Mouse (Mus musculus) liver, embryonic 16.5 days (tissue): ENCODE results near the gene Cyp2w1. TPM values are rescaled to one million over a fixed set of nuclear protein-coding genes. Genes with fewer than 3 reads are reported as not detected.

Experiments
- ATAC-seq: fragments of 200-750 bp; cut with Nextera tagmentation; 2 replicates; pipeline ENCODE4 v1.8.0; 2017; ENCODE audit warnings: low read depth, mild to moderate bottlenecking, moderate number of reproducible peaks, moderate library complexity
- H3K27ac ChIP-seq: fragments of 300-500 bp; sonication (generic); 2 replicates; pipeline ENCODE4 v1.5.1; 2014; ENCODE audit warnings: mild to moderate bottlenecking, low read length
- H3K27me3 ChIP-seq: fragments of 300-500 bp; sonication (generic); 2 replicates; pipeline ENCODE4 v1.6.1; 2014; ENCODE audit warnings: low read depth, low read length, mixed read lengths; ENCODE audit not compliant: control insufficient read depth, insufficient read depth
- H3K36me3 ChIP-seq: fragments of 300-500 bp; sonication (generic); 2 replicates; pipeline ENCODE4 v1.6.1; 2014; ENCODE audit warnings: mild to moderate bottlenecking; ENCODE audit not compliant: control insufficient read depth, insufficient read depth
- H3K4me1 ChIP-seq: fragments of 300-500 bp; sonication (generic); 2 replicates; pipeline ENCODE4 v1.6.1; 2014; ENCODE audit warnings: low read depth, low read length, mixed read lengths; ENCODE audit not compliant: control insufficient read depth
- H3K4me2 ChIP-seq: fragments of 300-500 bp; sonication (generic); 2 replicates; pipeline ENCODE4 v1.6.1; 2014; ENCODE audit warnings: low read depth, low read length, mixed read lengths
- H3K4me3 ChIP-seq: fragments of 300-500 bp; sonication (generic); 2 replicates; pipeline ENCODE4 v1.5.1; 2014; ENCODE audit warnings: low read depth, mild to moderate bottlenecking, low read length
- H3K9ac ChIP-seq: fragments of 300-500 bp; sonication (generic); 2 replicates; pipeline ENCODE4 v1.6.1; 2014; ENCODE audit warnings: low read depth, low read length
- H3K9me3 ChIP-seq: fragments of 300-500 bp; sonication (generic); replicated peaks from 2 replicates; pipeline ENCODE4 v1.6.1; 2016; ENCODE audit warnings: low read length; ENCODE audit not compliant: control insufficient read depth
- WGBS: fragments of 180-500 bp; shearing (Covaris S2); extraction: QIAGEN DNeasy Blood & Tissue Kit; methylation state at CpG from one replicate; pipeline ENCODE4 v1.1.7; 2014; ENCODE audit not compliant: insufficient replicate concordance; 5-methylcytosine and 5-hydroxymethylcytosine counted together
- polyA plus RNA-seq: library from polyadenylated mRNA; unstranded; fragments of >200 nt; fragmentation: Nextera tagmentation; extraction: Ambion mirVana; gene quantifications from 2 replicates; pipeline ENCODE4 v1.2.1, GENCODE M21; 2015

Gene Cyp2w1
- polyA plus RNA-seq, 1 experiment from 2014 or later = 0.42 TPM

GRCm38 (mm10) chr5:139374841-139375240 lies 22.4 kb downstream of the Cyp2w1 start:
- peaks cover 84% of the 10 kb centered on the region for H3K4me1 ChIP-seq
- 62% methylated on average over 2 of the region's 2 CpGs for WGBS
- no peak for ATAC-seq

GRCm38 (mm10) chr5:139377468-139378270 lies 25.3 kb downstream of the Cyp2w1 start, which contains the start of gene Gpr146:
Gene Gpr146, plus strand, starts transcription at chr5:139377697.
- H3K4me3 ChIP-seq = peak within 1 kb of the TSS; percentile 5; the same call in 1 of the 2 replicates
- ATAC-seq = peak; percentile 12
- H3K9ac ChIP-seq = peak within 1 kb of the TSS; percentile 54
- no peaks in the 10 kb centered on the region for H3K9me3 ChIP-seq
- peak within 1 kb of the TSS; percentile 96 for H3K4me2 ChIP-seq
- WGBS = 23% methylated on average over 18 of the region's 18 CpGs
- H3K27me3 ChIP-seq = no peaks in the 10 kb centered on the region
- H3K27ac ChIP-seq = peak within 1 kb of the TSS; percentile 100
- H3K36me3 ChIP-seq = no peaks in the 10 kb centered on the region
- H3K4me1 ChIP-seq = peaks cover 75% of the 10 kb centered on the region

More at GRCm38 (mm10) chr5:139374841-139375240, 22.4 kb downstream of the Cyp2w1 start:
- Histone ChIP-seq H3K27me3 (no peaks in the 10 kb centered on the region), H3K4me3 (no peak overlapping the region), H3K4me2 (no peak overlapping the region), H3K27ac (peak overlapping the region; percentile 39; the same call in 1 of the 2 replicates), H3K36me3 (no peaks in the 10 kb centered on the region), H3K9ac (no peak overlapping the region), H3K9me3 (no peaks in the 10 kb centered on the region)

- no peaks in the 10 kb centered on the region for H3K36me3 ChIP-seq
- 60% methylated on average over 7 of the region's 7 CpGs for WGBS
- H3K4me3 ChIP-seq = no peak overlapping the region
- ATAC-seq = no peak
- H3K27ac ChIP-seq = peak overlapping the region; percentile 100
- H3K9ac ChIP-seq = peak overlapping the region; percentile 54
- no peaks in the 10 kb centered on the region for H3K9me3 ChIP-seq
- H3K4me1 ChIP-seq = peaks cover 75% of the 10 kb centered on the region
- H3K4me2 ChIP-seq = peak overlapping the region; percentile 34; the same call in 1 of the 2 replicates
- no peaks in the 10 kb centered on the region for H3K27me3 ChIP-seq
Observed at GRCm38 (mm10) chr5:139378271-139378556, 25.8 kb downstream of the Cyp2w1 start.

GRCm38 (mm10) chr5:139378986-139379629 lies 26.7 kb downstream of the Cyp2w1 start:
- Histone ChIP-seq H3K4me1 (peaks cover 77% of the 10 kb centered on the region), H3K4me3 (peak overlapping the region; percentile 99), H3K9me3 (no peaks in the 10 kb centered on the region), H3K27me3 (no peaks in the 10 kb centered on the region), H3K4me2 (peak overlapping the region; percentile 96), H3K9ac (peak overlapping the region; percentile 95), H3K27ac (peak overlapping the region; percentile 100), H3K36me3 (no peaks in the 10 kb centered on the region)
- no peak for ATAC-seq
- 16% methylated on average over 21 of the region's 21 CpGs for WGBS

- Histone ChIP-seq H3K27ac (peak overlapping the region; percentile 100), H3K4me3 (peak overlapping the region; percentile 99), H3K4me2 (peak overlapping the region; percentile 96), H3K9me3 (no peaks in the 10 kb centered on the region), H3K4me1 (peaks cover 77% of the 10 kb centered on the region), H3K36me3 (no peaks in the 10 kb centered on the region), H3K27me3 (no peaks in the 10 kb centered on the region), H3K9ac (peak overlapping the region; percentile 95)
- ATAC-seq = peak; percentile 1; the same call in 1 of the 2 replicates
- 5% methylated on average over 8 of the region's 8 CpGs for WGBS
Observed at GRCm38 (mm10) chr5:139379771-139380384, 27.5 kb downstream of the Cyp2w1 start.

GRCm38 (mm10) chr5:139380385-139381248 lies 28.2 kb downstream of the Cyp2w1 start:
- peak; percentile 79 for ATAC-seq
- Histone ChIP-seq H3K27me3 (no peaks in the 10 kb centered on the region), H3K27ac (peak overlapping the region; percentile 100), H3K4me1 (peaks cover 80% of the 10 kb centered on the region), H3K4me2 (peak overlapping the region; percentile 96), H3K9me3 (no peaks in the 10 kb centered on the region), H3K9ac (peak overlapping the region; percentile 95), H3K36me3 (peaks cover 4% of the 10 kb centered on the region; the same call in 1 of the 2 replicates), H3K4me3 (peak overlapping the region; percentile 99)
- WGBS = under 1% methylated on average over 72 of the region's 73 CpGs

GRCm38 (mm10) chr5:139381586-139382513 lies 29.4 kb downstream of the Cyp2w1 start:
- ATAC-seq = peak; percentile 56
- Histone ChIP-seq H3K9ac (peak overlapping the region; percentile 95), H3K9me3 (no peaks in the 10 kb centered on the region), H3K4me1 (peaks cover 87% of the 10 kb centered on the region), H3K4me2 (peak overlapping the region; percentile 96), H3K27ac (peak overlapping the region; percentile 100), H3K27me3 (no peaks in the 10 kb centered on the region), H3K4me3 (peak overlapping the region; percentile 99), H3K36me3 (peaks cover 7% of the 10 kb centered on the region)
- WGBS = 28% methylated on average over 18 of the region's 18 CpGs
